Mouse (Mus musculus) megakaryocyte, embryonic 14.5 days (primary cell): ENCODE measurements at regions not wholly inside any gene's neighbourhood (a gene's known extent, or its start where the extent isn't known, plus 50 kb on each side); places are given as distances from the start of the nearest gene placed in this dataset.

Experiments used
- FLI1 ChIP-seq: IDR thresholded peaks from 2 replicates; pipeline ENCODE4 v1.6.1; 2012; ENCODE audit warnings: low read length, inconsistent platforms, mixed read lengths
- GATA1 ChIP-seq: IDR thresholded peaks from 3 replicates; pipeline ENCODE4 v1.6.1; 2012; ENCODE audit warnings: mixed read lengths, low read length, inconsistent platforms, borderline replicate concordance

DNA sequence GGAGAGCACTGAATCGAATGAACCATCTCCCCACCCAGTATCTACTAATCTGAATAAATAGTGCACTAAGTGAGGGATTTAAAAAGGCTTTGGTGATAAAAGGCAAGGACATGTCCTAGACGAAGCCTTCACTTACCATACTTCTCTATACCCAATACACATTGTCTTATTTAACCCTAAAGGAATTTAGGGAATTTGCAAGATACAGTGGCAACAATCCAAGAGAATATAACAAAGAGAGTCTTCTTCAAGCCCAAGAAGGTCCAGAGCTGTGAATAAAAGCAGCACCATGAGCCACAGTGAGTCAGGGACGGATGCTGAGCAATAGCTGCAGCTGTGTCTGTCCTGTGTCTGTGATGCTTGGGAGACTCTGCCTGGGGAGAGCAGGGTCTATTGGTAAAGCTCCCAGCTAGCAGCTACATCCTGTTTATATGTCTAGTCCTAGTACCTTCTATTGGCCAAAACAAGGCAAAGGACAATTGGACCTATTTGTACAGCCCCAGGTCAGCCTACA lies 82.4 kb downstream of the Ttc32 start:
- TF ChIP-seq GATA1, result no peak
- no peak for TF ChIP-seq FLI1
